8 mouse cellular contexts compared by ENCODE assay signal in genomic region chr10:121435546-121436257, GRCm38 (mm10). TPM values are rescaled to one million over a fixed set of nuclear protein-coding genes. Genes with fewer than 3 reads are reported as not detected.
DNase-seq lines count a peak whose midpoint lies in the region; ATAC-seq and TF ChIP-seq lines count a peak whose summit lies in the region.

No protein-coding gene starts in this region.

- H3K4me1 ChIP-seq in forebrain, embryonic 10.5 days = peaks cover 69% of the 10 kb centered on the region
- H3K4me1 ChIP-seq in forebrain, embryonic 14.5 days (ENCODE audit: control insufficient read depth, insufficient read depth, low read length) = no peaks in the 10 kb centered on the region
- peaks cover 2% of the 10 kb centered on the region; the same call in 1 of the 2 replicates for H3K4me1 ChIP-seq in testis, adult 2 months (ENCODE audit: control insufficient read depth, insufficient read depth, low read length)
- peaks cover 4% of the 10 kb centered on the region; the same call in 1 of the 2 replicates for H3K4me1 ChIP-seq in cerebellum, adult 2 months (ENCODE audit: control insufficient read depth, insufficient read depth, low read length)

- 0 out of 2 replicates have a peak overlapping the region, but pooled peaks have one; percentile 15 for H3K27ac ChIP-seq in forebrain, embryonic 10.5 days
- no peak overlapping the region for H3K27ac ChIP-seq in forebrain, embryonic 14.5 days (ENCODE audit: low read depth, low read length)
- 0 out of 2 replicates have a peak overlapping the region, but pooled peaks have one; percentile 40 for H3K27ac ChIP-seq in testis, adult 2 months (ENCODE audit: control insufficient read depth, insufficient read depth, low read depth, low read length)
- H3K27ac ChIP-seq in cerebellum, adult 2 months (ENCODE audit: insufficient read depth, low read length) = no peak overlapping the region

- no peak for DNase-seq in forebrain, embryonic 10.5 days (ENCODE audit: extremely low spot score, low spot score)
- no peak for DNase-seq in forebrain, embryonic 14.5 days (ENCODE audit: low spot score)
- DNase-seq in testis, postnatal 14 days (ENCODE audit: low spot score) = no peak
- peak; percentile 71 to 84 for DNase-seq in kidney, postnatal 25 days
- no peak for DNase-seq in layer of hippocampus, postnatal 14 days (ENCODE audit: low spot score in 2 of 2)
- DNase-seq in cerebellum, adult 2 months = no peak
- no peak for DNase-seq in thymus, postnatal 36 days

- no peaks in the 10 kb centered on the region for H3K36me3 ChIP-seq in forebrain, embryonic 10.5 days (replicated peaks)
- H3K36me3 ChIP-seq in forebrain, embryonic 14.5 days (ENCODE audit: control insufficient read depth, insufficient read depth, low read length) = no peaks in the 10 kb centered on the region
- no peaks in the 10 kb centered on the region for H3K36me3 ChIP-seq in testis, adult 2 months (ENCODE audit: control insufficient read depth, insufficient read depth, low read length)

- no peak overlapping the region for H3K4me2 ChIP-seq in forebrain, embryonic 14.5 days (ENCODE audit: low read length)

- no peak overlapping the region for H3K4me3 ChIP-seq in forebrain, embryonic 10.5 days
- H3K4me3 ChIP-seq in forebrain, embryonic 14.5 days (ENCODE audit: low read depth, low read length) = no peak overlapping the region
- peak overlapping the region; percentile 21; the same call in 1 of the 2 replicates for H3K4me3 ChIP-seq in testis, adult 2 months (ENCODE audit: control insufficient read depth, low read depth, low read length)
- no peak overlapping the region for H3K4me3 ChIP-seq in cerebellum, adult 2 months (replicated peaks; ENCODE audit: insufficient read depth, low read depth, low read length)

- TF ChIP-seq CTCF in testis, adult 2 months (IDR thresholded peaks at IDR 0.05; ENCODE audit: control insufficient read depth, insufficient read depth, insufficient replicate concordance, low read depth, low read length) = no peak
- no peak for TF ChIP-seq CTCF in cerebellum, adult 2 months (IDR thresholded peaks at IDR 0.05; ENCODE audit: borderline replicate concordance, insufficient read depth, low read depth, low read length)

- no peak overlapping the region for H3K9ac ChIP-seq in forebrain, embryonic 14.5 days (ENCODE audit: low read length)

- WGBS in forebrain, embryonic 10.5 days = 76% methylated on average over 28 of the region's 28 CpGs
- WGBS in forebrain, embryonic 14.5 days = 86% methylated on average over 28 of the region's 28 CpGs
- WGBS in cerebellum, adult 2 months = 73% methylated on average over 28 of the region's 28 CpGs

- peaks cover 9% of the 10 kb centered on the region; the same call in 1 of the 2 replicates for H3K27me3 ChIP-seq in forebrain, embryonic 10.5 days (ENCODE audit: poor library complexity, severe bottlenecking)
- no peaks in the 10 kb centered on the region for H3K27me3 ChIP-seq in forebrain, embryonic 14.5 days (replicated peaks; ENCODE audit: control insufficient read depth, insufficient read depth, low read length)
- H3K27me3 ChIP-seq in testis, adult 2 months (ENCODE audit: control insufficient read depth, insufficient read depth, low read length) = no peaks in the 10 kb centered on the region
- H3K27me3 ChIP-seq in cerebellum, adult 2 months (ENCODE audit: control insufficient read depth, insufficient read depth, low read length) = no peaks in the 10 kb centered on the region

- no peak for TF ChIP-seq POLR2A in testis, adult 2 months (IDR thresholded peaks at IDR 0.05; ENCODE audit: control insufficient read depth, low read depth, low read length)
- TF ChIP-seq POLR2A in cerebellum, adult 2 months (IDR thresholded peaks at IDR 0.05; ENCODE audit: borderline replicate concordance, insufficient read depth, low read length) = no peak

- no peaks in the 10 kb centered on the region for H3K9me3 ChIP-seq in forebrain, embryonic 10.5 days
- H3K9me3 ChIP-seq in forebrain, embryonic 14.5 days (replicated peaks; ENCODE audit: control insufficient read depth, low read length) = no peaks in the 10 kb centered on the region

- no peak for ATAC-seq in forebrain, embryonic 14.5 days

RNA-seq across cellular contexts. Expression of gene Rassf3, which starts 40.4 kb away (rescaled TPM):
- 10.6 and 12.2 TPM in 2 replicates for polyA plus RNA-seq in forebrain, embryonic 10.5 days (2016; fragmentation: Nextera tagmentation; extraction: Ambion mirVana)
- 4.4 and 4.7 TPM in 2 replicates for polyA plus RNA-seq in forebrain, embryonic 14.5 days (2014; fragmentation: Nextera tagmentation; extraction: Ambion mirVana)
- 2.0 and 2.1 TPM in 2 replicates for polyA plus RNA-seq in testis, adult 2 months (2012; rRNA removed)
- total RNA-seq in layer of hippocampus, postnatal 14 days (2021) = 10 to 100 TPM; 12.0 to 12.6 TPM
- 16.5 and 17.8 TPM in 2 replicates for polyA plus RNA-seq in cerebellum, adult 2 months (2012; rRNA removed)

Comparison
In these comparisons a context has a peak if more than half of its experiments do, and no peak if none do; other contexts are left out.
1. H3K27ac ChIP-seq: peak in forebrain, embryonic 10.5 days (single experiment) and testis, adult 2 months (single experiment); none in forebrain, embryonic 14.5 days (single experiment) and cerebellum, adult 2 months (single experiment).
2. DNase-seq: peak in kidney, postnatal 25 days (2 of 2); none in forebrain, embryonic 10.5 days (single experiment), forebrain, embryonic 14.5 days (single experiment), testis, postnatal 14 days (single experiment), layer of hippocampus, postnatal 14 days (0 of 2), cerebellum, adult 2 months (0 of 2) and thymus, postnatal 36 days (0 of 2).